Mouse (Mus musculus): ENCODE results near the gene Sos2.
"Not testable (repeated sequence)": the region's sequence is repeated elsewhere in the genome, so short reads cannot be mapped to it uniquely, and the experiment has no call there.

The Sos2 gene

GRCm38 (mm10) chr12:69674576-69675537 is 6.8 kb downstream of the Sos2 start:
- no peak for DNase-seq (ENCODE audit: low read depth, low spot score)

DNA sequence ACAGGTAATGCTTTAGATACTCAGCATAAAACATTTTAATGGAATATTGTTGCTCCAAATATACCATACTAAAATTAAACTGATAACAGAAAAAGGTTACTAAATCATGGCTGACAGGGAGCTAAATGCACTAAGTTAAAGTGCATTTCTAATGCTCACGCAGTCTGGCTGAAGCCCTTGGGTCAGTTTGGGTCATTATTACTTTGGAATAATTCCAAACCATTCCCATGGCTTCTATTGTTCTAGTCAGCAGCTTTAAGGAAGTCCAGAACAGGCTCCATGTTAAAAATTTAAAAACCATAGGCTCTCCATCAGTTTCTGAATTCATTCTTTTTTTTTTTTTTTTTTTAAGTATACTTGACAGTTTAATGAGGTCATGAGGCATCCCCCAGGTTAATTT is 7.5 kb downstream of the Sos2 start:
- DNase-seq (ENCODE audit: low read depth, low spot score), result no peak

DNA sequence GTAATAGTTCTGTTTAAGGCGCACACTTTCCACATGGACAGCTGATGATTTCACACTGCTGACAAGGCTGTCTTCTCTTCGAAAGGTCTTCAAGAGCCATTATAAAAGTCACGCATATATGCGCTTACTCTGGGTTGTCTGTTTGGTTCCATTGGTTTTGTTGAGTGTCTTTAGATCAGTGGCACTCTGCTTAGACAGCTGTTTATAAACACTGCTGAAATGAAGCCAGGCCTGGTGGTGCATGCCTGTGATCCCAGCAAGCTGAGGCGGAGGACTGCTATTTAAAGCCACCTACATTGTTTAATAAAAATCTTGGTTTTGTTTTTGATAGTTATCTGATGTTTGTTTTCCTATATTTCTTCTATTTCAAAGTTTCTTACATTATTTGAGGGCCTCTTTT is 14.9 kb downstream of the Sos2 start:
- no peak for DNase-seq (ENCODE audit: low read depth, low spot score)

- no peak for DNase-seq (ENCODE audit: low read depth, low spot score)
These were observed 20.0 kb downstream of the Sos2 start for GRCm38 (mm10) chr12:69661658-69662057.

DNA sequence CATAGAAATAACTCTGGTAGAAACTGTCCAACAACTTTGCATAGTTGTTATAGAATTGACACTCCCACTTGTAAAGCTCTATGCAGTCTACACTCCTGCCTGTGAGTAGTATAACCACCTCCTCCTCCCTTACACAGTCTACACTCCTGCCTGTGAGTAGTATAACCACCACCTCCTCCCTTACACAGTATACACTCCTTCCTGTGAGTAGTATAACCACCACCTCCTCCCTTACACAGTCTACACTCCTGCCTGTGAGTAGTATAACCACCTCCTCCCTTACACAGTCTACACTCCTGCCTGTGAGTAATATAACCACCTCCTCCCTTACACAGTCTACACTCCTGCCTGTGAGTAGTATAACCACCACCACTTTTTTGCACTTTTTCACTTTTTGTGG is 27.7 kb downstream of the Sos2 start:
- DNase-seq (ENCODE audit: low read depth, low spot score), result peak; percentile 29

GRCm38 (mm10) chr12:69649511-69649910 is 32.1 kb downstream of the Sos2 start:
- no peak for DNase-seq (ENCODE audit: low read depth, low spot score)

DNA sequence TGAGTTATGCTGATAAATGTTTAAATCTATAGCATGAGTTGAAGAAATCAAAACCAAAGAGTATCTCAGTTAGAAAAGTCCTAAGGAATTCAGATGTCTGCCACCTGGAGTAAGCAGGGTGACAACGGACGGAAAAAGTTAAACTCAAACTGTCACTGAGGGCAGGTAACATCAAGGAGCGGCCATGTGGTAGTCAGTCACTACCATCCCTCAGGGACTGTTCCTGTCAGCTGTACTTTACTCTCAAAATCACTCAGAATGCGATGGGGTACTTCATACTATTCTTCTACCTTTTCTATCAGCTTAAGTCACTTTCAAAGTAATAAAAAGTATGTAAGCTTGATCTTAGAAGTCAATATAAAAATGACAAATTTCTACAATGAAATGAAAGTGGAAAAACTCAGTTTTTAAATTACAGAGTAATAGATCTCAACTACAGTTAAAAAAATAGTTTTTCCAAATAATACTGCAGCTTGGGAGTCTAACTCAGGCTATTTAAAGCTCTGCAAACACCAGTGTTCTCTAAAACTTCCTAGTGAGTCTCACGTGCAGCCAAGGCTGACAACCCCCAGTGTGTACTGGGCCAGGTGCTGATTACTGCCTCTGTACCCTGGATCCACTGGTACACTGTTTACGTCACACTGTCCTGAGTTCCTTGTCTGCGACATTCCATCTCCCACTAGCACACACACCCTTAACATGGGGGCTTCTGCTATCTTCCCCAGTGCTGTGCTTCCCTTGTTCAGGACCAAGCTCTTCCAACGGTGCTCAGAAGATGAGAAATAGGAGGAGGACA is 35.6 kb downstream of the Sos2 start:
- DNase-seq (ENCODE audit: low read depth, low spot score), result no peak

DNA sequence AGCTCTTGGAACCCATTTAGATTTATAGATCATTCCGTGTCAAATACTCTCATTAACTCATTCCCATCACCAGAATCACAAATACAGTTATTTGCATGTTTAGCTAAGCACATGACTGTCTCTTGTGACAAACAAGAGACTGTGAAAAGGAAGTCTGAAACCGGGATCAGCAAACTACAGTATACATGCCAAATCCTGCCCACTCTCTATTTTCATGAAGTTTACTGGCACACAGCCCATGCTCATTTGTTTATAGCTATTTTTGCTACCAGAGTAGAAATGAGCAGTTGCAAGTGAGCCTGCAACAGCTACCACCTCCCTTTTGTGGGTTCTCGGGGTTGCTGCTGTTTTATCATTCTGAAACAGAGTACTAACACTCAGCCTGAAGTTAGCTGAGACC is 36.8 kb downstream of the Sos2 start:
- no peak for DNase-seq (ENCODE audit: low read depth, low spot score)

DNA sequence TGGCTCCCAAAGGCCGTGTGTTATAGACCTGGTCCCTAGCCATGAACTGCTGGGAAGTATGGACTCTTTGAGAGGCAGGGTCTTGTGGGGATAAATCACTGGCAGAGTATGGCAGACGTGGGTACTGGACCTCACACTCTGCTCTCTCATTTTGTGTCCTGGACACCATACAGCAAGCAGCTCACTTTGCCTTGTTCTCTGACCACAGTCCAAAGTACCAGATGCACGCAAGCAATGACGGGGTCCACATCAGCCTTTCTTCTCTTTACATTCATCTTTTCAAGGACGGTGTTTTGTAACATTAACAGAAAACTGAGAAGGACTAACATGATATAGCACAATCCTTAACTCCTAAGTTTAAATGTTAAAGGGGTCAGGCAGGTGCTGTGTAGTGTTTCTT is 38.8 kb downstream of the Sos2 start:
- no peak for DNase-seq (ENCODE audit: low read depth, low spot score)

- DNase-seq (ENCODE audit: low read depth, low spot score), result peak; percentile 54
These were observed 46.9 kb downstream of the Sos2 start for GRCm38 (mm10) chr12:69634761-69635160.

- DNase-seq (ENCODE audit: low read depth, low spot score), result not testable (repeated sequence)
These were observed 63.1 kb downstream of the Sos2 start for GRCm38 (mm10) chr12:69618590-69618989.

DNA sequence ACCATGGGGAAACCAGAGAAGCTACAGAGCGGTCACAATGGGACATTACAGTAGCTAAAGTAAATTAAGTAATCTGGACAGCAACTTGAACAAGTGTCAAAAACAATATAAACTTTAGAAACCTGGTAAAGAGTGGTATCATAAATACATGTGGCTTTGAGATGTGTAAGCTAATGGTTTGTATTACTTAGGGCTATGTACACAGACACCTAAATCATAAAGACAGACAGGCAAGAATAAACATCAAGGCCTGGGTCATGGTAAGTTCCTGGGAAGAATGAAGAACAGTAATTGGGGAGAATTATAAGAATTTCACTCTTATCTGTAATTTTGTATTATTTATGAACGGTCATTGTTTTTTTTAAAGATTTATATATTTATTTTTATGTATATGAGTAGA is 77.3 kb downstream of the Sos2 start:
- no peak for DNase-seq (ENCODE audit: low read depth, low spot score)

DNA sequence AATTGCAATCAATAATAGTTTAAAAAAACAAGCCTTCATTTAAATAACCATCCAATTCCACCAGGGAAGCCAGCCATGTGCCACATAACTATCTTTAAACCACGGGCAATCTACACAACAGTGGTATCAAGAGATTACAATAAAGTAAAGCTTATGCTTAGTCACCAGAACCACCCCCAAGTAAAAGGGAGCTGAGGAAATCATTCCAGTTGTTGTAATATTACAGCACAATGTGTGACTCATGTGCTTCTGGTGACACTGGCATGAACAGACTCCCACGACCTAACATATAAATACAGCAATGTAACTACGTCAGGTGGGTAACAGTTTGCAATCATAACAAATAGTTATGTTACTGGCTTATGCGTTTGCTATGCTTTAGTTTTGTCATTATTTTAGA is 84.2 kb downstream of the Sos2 start:
- DNase-seq (ENCODE audit: low read depth, low spot score), result no peak

DNA sequence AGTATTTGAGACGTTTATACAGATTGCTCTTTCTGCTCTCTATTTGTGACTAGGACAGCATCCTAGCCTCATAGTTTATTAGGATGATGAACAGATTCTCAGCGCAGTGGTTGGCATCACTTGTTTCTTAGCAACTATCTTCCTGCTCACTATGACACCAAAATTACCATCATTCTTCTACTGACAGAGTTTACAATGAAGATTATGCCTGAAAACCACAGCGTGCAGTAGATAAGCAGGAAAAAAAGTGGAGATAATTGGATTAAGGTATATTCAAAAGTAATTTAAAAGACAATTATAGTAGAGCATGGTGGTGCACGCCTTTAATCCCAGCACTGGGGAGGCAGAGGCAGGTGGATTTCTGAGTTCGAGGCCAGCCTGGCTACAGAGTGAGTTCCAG is 88.5 kb downstream of the Sos2 start:
- no peak for DNase-seq (ENCODE audit: low read depth, low spot score)

GRCm38 (mm10) chr12:69583270-69583629 is 98.4 kb downstream of the Sos2 start:
- no peak for DNase-seq (ENCODE audit: low read depth, low spot score)

DNA sequence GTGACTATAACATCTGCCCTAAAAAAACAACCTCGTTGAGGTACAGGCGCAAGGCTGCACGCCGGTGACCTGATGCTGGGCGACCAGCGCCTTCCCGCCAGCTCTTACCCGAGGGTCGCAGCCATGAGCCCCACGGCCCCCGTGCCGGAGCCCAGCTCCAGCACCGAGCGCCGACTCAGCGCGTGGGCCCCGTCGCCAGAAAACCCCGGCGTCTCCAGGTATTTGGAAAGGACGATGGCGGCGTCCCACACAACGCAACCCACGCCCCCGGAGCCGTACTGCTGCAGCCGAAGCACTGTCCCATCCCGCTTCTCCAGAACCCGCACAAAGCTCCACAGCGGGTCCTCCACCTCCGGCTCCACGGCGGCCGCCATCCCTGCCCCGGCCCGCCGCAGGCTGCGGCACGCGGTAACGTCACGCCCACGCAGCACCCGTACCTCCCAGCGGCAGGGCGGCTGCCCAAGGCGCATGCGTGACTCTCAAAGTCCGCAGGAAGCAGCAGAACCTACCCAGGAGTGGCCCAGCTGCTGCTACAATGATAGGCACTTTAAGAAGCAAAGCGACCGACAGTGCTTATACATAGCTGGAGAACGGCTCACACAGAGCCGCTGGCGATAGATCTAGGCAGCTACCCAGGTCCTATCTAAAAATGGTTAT is 98.9 kb downstream of the Sos2 start, which contains the start of gene Vcpkmt:
Gene Vcpkmt (minus strand): TSS at position 416 of the 657 bp plus-strand sequence.
- DNase-seq (ENCODE audit: low read depth, low spot score), result peak; percentile 96

DNA sequence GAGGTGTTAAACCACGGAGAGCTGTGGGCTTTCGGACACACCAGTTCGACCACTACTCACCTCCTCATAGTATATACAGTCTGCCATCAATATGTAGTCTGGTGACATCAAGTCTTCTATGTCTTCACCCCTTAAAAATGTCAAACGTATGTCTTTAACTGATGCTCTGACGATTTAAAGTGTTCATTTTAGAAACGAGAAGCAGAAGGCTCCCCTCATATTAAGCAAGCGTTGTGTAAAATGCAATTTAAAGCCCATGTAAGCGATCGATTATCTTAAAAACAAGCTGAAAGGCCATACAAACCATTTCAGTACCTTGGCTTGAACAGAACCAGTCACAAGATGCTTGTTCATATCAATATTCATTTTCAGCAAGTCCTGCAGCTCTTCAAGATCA is 99.4 kb downstream of the Sos2 start:
- DNase-seq (ENCODE audit: low read depth, low spot score), result no peak

- peak; percentile 65 for DNase-seq (ENCODE audit: low read depth, low spot score)
These were observed 102.0 kb downstream of the Sos2 start for GRCm38 (mm10) chr12:69579623-69580022.

DNA sequence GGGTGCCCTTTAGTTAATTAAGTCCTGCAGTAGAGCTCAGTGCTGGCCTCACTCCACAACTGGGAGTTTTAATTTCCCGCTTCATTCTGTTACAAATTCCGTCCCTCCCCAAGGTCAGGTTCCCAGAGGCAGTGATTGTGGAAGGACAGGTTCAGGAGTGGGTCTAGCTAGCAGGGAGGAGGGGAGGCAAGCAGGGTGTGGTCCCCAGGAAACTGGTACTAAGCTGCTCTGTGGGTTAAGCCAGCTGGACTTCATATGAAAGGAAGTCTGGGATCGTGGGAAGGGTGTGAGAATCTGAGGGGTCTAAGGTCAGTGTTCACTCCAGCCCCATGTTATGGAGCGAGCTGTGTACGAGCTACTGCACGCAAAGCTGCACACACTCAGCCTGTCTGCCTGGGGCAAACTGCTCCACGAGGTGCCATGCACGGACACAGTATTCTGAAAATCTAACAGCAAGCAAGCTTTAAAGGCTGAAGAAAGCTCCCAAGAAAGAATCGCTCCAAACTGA is 105.5 kb downstream of the Sos2 start:
- no peak for DNase-seq (ENCODE audit: low read depth, low spot score)

- DNase-seq (ENCODE audit: low read depth, low spot score), result peak; percentile 86
These were observed 107.5 kb downstream of the Sos2 start for GRCm38 (mm10) chr12:69573916-69574881.

DNA sequence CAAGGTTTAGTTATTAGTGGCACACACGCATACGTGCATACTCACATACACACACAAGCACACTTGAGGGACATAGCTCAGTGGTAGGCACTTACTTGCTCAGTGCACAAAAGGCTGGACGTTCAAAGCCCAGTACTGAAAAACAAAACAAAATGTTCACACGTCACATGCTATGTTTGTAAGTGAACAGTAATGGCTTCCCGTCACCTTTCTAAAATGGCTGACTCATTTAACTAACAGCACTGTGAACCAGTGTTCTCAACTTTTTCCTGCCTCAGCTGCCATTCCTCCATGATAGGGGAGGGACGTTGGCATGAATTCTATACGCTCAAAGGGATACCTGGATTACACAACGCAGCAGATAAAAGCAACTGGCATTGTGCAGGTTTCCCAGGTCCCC is 108.4 kb downstream of the Sos2 start:
- no peak for DNase-seq (ENCODE audit: low read depth, low spot score)
